Mouse (Mus musculus): ENCODE measurements around the gene Mblac2. TPM values are rescaled to one million over a fixed set of nuclear protein-coding genes. Genes with fewer than 3 reads are reported as not detected.

Gene Mblac2
- total and polyA plus RNA-seq, 3 experiments, result 0.58 to 1.2 TPM; not detected in 1

DNA sequence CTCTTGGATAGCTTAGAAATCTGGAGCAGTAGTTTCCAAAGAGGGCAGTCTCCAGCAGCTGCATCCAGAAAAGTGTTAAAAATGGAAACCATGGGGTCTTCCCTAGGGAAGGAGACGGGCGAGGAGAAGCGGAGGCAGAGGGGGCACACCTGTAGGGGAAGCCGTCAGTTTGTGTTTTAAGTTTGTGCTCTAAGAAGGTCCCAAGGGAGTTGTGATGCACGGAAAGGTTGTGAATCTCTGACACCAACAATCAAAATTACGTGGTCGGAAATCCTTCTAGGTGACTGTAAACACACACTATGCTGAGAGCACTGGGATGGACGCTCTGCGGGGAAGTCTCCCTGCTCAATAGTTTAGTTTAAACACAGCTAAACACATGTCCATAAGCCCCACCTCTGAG lies 7.5 kb upstream of the Mblac2 start:
- Histone ChIP-seq H3K4me1 (ENCODE audit: control insufficient read depth in 1 of 2, insufficient read depth in 2 of 2, low read length in 2 of 2) (peaks cover 8 to 19% of the 10 kb centered on the region in 2 experiments; a peak in 3 of 4 replicates), H3K27me3 (ENCODE audit: control insufficient read depth in 1 of 2, insufficient read depth in 2 of 2, low read length in 2 of 2) (no peaks in the 10 kb centered on the region), H3K36me3 (ENCODE audit: control insufficient read depth in 1 of 2, insufficient read depth in 2 of 2, low read length in 2 of 2) (peaks cover 7 to 32% of the 10 kb centered on the region in 2 experiments), H3K9me3 (replicated peaks; ENCODE audit: insufficient read depth, low read length) (no peaks in the 10 kb centered on the region), H3K27ac (ENCODE audit: control insufficient read depth, low read depth, low read length) (no peak overlapping the region), H3K79me2 (ENCODE audit: control insufficient read depth, insufficient read depth, low read length, poor library complexity) (peaks cover 36% of the 10 kb centered on the region), H3K9ac (ENCODE audit: control insufficient read depth, low read depth, low read length, poor library complexity, severe bottlenecking) (no peak overlapping the region), H3K4me3 (ENCODE audit: control insufficient read depth in 1 of 2, insufficient read depth in 1 of 2, low read depth in 2 of 2, low read length in 2 of 2) (no peak overlapping the region)
- DNase-seq (ENCODE audit: low read depth, low spot score), result no peak
- TF ChIP-seq MYB (IDR thresholded peaks at IDR 0.05; ENCODE audit: low read depth, low read length) (no peak), NRF1 (IDR thresholded peaks at IDR 0.05; ENCODE audit: insufficient read depth, low read depth, low read length, poor library complexity, severe bottlenecking) (no peak)

DNA sequence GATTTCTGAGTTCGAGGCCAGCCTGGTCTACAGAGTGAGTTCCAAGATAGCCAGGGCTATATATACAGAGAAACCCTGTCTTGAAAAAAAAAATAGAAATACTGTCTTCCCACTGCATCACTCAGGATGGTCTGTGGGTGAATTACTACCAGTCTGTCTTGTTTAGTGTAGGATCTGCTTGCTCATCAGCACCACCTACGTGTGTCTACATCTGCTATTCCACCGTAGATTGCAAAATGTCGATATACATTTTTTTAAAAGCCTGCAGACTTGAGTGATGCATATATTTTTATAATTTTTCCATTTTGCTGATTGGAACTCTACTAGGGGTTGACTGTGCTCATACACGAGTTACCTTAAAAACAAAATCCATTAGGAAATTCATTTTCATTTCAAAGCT lies 4.8 kb upstream of the Mblac2 start:
- no peak for TF ChIP-seq RAD21 (IDR thresholded peaks at IDR 0.05; ENCODE audit: low read depth, low read length)
- no peak for TF ChIP-seq MAZ (IDR thresholded peaks at IDR 0.05; ENCODE audit: low read depth, low read length)
- no peak for TF ChIP-seq BHLHE40 (IDR thresholded peaks at IDR 0.05; ENCODE audit: borderline replicate concordance, low read depth, low read length)
- no peak for TF ChIP-seq MAFK (IDR thresholded peaks at IDR 0.05; ENCODE audit: borderline replicate concordance, low read depth, low read length)
- no peak for TF ChIP-seq CTCF (IDR thresholded peaks at IDR 0.05 in 2 of 3, conservative IDR thresholded peaks at IDR 0.05 in 1 of 3; ENCODE audit: control insufficient read depth in 1 of 3, insufficient read depth in 1 of 3, low read depth in 2 of 3, low read length in 3 of 3, poor library complexity in 1 of 3, severe bottlenecking in 1 of 3)
- no peak for TF ChIP-seq ZMIZ1 (IDR thresholded peaks at IDR 0.05; ENCODE audit: low read depth, low read length)
- TF ChIP-seq MEF2A (IDR thresholded peaks at IDR 0.05; ENCODE audit: extremely low read depth, insufficient replicate concordance, low read depth, low read length, poor library complexity, severe bottlenecking), result no peak
- no peak for TF ChIP-seq NELFE (IDR thresholded peaks at IDR 0.05; ENCODE audit: low read depth, low read length)
- no peak for TF ChIP-seq SMC3 (IDR thresholded peaks at IDR 0.05; ENCODE audit: low read depth, low read length)
- no peak for TF ChIP-seq ZKSCAN1 (IDR thresholded peaks at IDR 0.05; ENCODE audit: low read depth, low read length)
- no peak for TF ChIP-seq GABPA (IDR thresholded peaks at IDR 0.05; ENCODE audit: low read depth, low read length)
- TF ChIP-seq CHD2 (IDR thresholded peaks at IDR 0.05; ENCODE audit: low read length), result no peak
- no peak for TF ChIP-seq GATA1 (IDR thresholded peaks at IDR 0.05; ENCODE audit: low read depth, low read length)
- Histone ChIP-seq H3K27ac (ENCODE audit: control insufficient read depth, low read depth, low read length) (no peak overlapping the region), H3K9me3 (replicated peaks; ENCODE audit: insufficient read depth, low read length) (no peaks in the 10 kb centered on the region), H3K4me3 (ENCODE audit: control insufficient read depth in 1 of 2, insufficient read depth in 1 of 2, low read depth in 2 of 2, low read length in 2 of 2) (no peak overlapping the region), H3K4me1 (ENCODE audit: control insufficient read depth in 1 of 2, insufficient read depth in 2 of 2, low read length in 2 of 2) (peaks cover 3 to 24% of the 10 kb centered on the region in 2 experiments; a peak in 3 of 4 replicates), H3K9ac (ENCODE audit: control insufficient read depth, low read depth, low read length, poor library complexity, severe bottlenecking) (no peak overlapping the region), H3K79me2 (ENCODE audit: control insufficient read depth, insufficient read depth, low read length, poor library complexity) (peaks cover 46% of the 10 kb centered on the region), H3K27me3 (ENCODE audit: control insufficient read depth in 1 of 2, insufficient read depth in 2 of 2, low read length in 2 of 2) (no peaks in the 10 kb centered on the region), H3K36me3 (ENCODE audit: control insufficient read depth in 1 of 2, insufficient read depth in 2 of 2, low read length in 2 of 2) (peaks cover 0 to 39% of the 10 kb centered on the region in 2 experiments)
- no peak for DNase-seq (ENCODE audit: low read depth, low spot score)
